Mouse (Mus musculus) erythroid progenitor cell, adult 5-6 weeks (primary cell): ENCODE results near the gene Lcp2. TPM values are rescaled to one million over a fixed set of nuclear protein-coding genes. Genes with fewer than 3 reads are reported as not detected.

Experiments used
- ATAC-seq: replicated peaks from 2 replicates; pipeline ENCODE4 v1.8.0; 2016; ENCODE audit warnings: moderate number of reproducible peaks, mild to moderate bottlenecking, moderate TSS enrichment, inconsistent platforms; ENCODE audit not compliant: poor library complexity, low FRiP score, severe bottlenecking
- total RNA-seq, 2 experiments: library from RNA; stranded (forward) in 1 of 2; stranded (reverse) in 1 of 2; fragments of 150-400 nt in 1 of 2; fragments of 186-747, 209-891 nt in 1 of 2; gene quantifications; 2 replicates each; pipeline versions ENCODE4 v1.2.3 to v1.2.4; 2015 to 2017; ENCODE audit warnings: low replicate concordance in 2 of 2

The Lcp2 gene
- total RNA-seq, 2 experiments from 2014 or later: 16.0 to 41.9 TPM

- ATAC-seq: no peak
Measured at GRCm38 (mm10) chr11:34040061-34040460, 6.7 kb upstream of the Lcp2 start.

GRCm38 (mm10) chr11:34042808-34043207, 3.9 kb upstream of the Lcp2 start:
- ATAC-seq: no peak

- ATAC-seq: no peak
Measured at GRCm38 (mm10) chr11:34047542-34047937, 820 bp downstream of the Lcp2 start.

GRCm38 (mm10) chr11:34048375-34049124, 1.8 kb downstream of the Lcp2 start:
- no peak for ATAC-seq

GRCm38 (mm10) chr11:34049125-34049379, 2.3 kb downstream of the Lcp2 start:
- ATAC-seq: no peak

GRCm38 (mm10) chr11:34050063-34050462, 3.3 kb downstream of the Lcp2 start:
- ATAC-seq: no peak

GRCm38 (mm10) chr11:34050643-34051042, 3.9 kb downstream of the Lcp2 start:
- ATAC-seq: no peak

- no peak for ATAC-seq
Measured at GRCm38 (mm10) chr11:34053031-34053818, 6.5 kb downstream of the Lcp2 start.

GRCm38 (mm10) chr11:34054031-34054727, 7.5 kb downstream of the Lcp2 start:
- ATAC-seq: no peak

GRCm38 (mm10) chr11:34056715-34057114, 10.0 kb downstream of the Lcp2 start:
- no peak for ATAC-seq

- no peak for ATAC-seq
Measured at GRCm38 (mm10) chr11:34058332-34058731, 11.6 kb downstream of the Lcp2 start.

- no peak for ATAC-seq
Measured at GRCm38 (mm10) chr11:34058960-34059359, 12.2 kb downstream of the Lcp2 start.

GRCm38 (mm10) chr11:34061740-34062139, 15.0 kb downstream of the Lcp2 start:
- ATAC-seq: no peak

GRCm38 (mm10) chr11:34063257-34063656, 16.5 kb downstream of the Lcp2 start:
- ATAC-seq: no peak

- no peak for ATAC-seq
Measured at GRCm38 (mm10) chr11:34063702-34064485, 17.2 kb downstream of the Lcp2 start.

- no peak for ATAC-seq
Measured at GRCm38 (mm10) chr11:34070596-34070995, 23.9 kb downstream of the Lcp2 start.

- no peak for ATAC-seq
Measured at GRCm38 (mm10) chr11:34072309-34072708, 25.6 kb downstream of the Lcp2 start.

GRCm38 (mm10) chr11:34073776-34074175, 27.1 kb downstream of the Lcp2 start:
- no peak for ATAC-seq

GRCm38 (mm10) chr11:34077870-34078269, 31.1 kb downstream of the Lcp2 start:
- no peak for ATAC-seq

- no peak for ATAC-seq
Measured at GRCm38 (mm10) chr11:34078581-34078980, 31.9 kb downstream of the Lcp2 start.
